Mouse (Mus musculus): ENCODE results near the gene Pithd1. TPM values are rescaled to one million over a fixed set of nuclear protein-coding genes. Genes with fewer than 3 reads are reported as not detected.

The Pithd1 gene
- total RNA-seq, 2 experiments from 2014 or later: 17.0 to 19.4 TPM

DNA sequence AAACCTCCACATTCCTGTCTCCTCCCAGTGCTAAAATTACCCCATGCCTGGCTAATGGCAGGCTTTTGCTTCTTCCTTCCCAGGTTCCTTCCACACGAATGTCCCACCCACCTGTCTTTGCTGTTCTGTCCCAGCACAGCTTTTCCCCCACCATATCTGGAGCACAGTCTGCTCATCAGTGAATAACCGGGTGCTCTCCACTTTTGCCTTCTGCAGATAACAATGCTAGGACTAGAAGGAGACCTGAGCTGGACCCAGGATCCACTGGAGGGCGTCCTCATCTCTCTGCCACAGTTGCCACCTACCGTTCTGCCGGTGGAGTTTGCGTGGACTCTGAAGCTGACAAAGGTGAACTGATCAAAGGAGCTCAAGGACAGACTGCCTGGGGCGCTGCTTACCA, 48.2 kb downstream of the Pithd1 start:
- intact Hi-C loops (cut with DNase I): no loop called here
- no peak for DNase-seq

DNA sequence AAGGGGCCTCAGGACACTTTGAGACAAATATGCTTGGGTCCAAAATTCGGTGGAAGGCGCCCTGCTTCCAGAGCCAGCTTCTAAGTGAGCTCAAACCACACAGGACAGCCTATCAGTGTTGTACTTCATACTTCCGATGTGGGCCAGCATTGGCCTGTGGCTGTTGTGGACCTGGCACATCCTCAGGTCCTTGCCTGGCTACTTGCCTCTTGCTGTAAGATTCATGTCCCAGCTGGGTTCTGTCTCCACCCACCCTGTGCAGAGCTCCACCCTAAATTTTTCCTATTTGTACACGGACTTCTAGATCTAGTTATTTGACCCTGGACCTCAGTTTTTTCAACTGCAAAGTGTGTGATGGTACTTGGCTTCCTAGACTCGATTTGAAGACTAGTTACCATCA, 51.6 kb downstream of the Pithd1 start:
- DNase-seq: peak; percentile 39 to 65
- intact Hi-C loops (cut with DNase I): no loop called here

DNA sequence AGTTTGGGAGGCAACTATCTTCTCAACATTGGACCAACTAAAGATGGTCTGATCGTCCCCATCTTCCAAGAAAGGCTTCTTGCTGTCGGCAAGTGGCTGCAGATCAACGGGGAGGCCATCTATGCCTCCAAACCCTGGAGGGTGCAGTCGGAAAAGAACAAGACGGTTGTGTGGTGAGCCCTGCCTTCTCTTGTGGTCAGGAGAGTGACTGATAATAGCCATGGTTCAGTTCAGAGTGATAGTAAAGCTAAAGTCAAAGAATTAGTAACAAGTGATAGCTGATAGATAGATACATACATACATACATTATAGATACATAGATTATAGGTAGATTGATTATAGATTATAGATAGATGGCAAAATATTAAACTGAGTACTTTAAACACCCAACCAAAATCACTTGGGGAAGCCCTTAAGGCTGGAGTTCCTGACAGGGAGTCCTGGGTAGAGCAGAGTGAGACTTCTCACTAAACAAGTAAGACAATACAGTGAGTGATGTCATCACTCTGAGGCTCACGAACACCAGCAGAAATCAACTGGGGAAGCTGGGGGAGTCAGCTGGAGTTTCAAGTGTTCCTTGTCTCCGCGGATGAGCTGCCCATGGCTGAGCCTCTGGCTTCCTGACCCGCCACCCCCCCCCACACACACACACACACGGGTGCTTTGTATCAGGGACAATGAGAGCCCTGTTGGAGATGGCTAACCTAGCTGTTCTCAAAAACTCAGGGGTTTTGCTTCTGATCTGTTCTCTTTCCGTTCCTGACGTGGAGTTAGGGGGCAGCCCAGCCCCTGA, 52.2 kb downstream of the Pithd1 start:
- intact Hi-C loops (cut with DNase I): loop anchor here (5.0 kb wide), 1 partner anchor 43 kb away; no protein-coding TSS in a partner anchor

DNA sequence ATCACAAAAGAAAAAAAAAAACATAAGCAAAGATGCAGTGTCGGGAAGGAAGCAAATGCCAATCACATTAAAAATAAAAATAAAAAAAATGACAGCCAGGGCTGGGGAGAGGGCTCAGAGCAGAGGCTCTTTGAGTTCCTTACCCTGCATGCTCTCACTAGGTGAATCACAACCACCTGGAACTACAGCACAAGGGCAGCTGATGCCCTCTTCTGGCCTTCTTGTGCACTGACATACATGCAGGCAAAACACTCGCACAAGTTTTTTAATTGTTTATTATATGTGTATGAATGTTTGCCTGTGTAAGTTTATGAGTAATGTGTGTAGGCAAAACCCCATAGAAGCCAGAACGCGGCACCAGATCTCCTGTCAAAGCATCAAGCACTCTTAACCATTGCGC, 55.2 kb downstream of the Pithd1 start:
- no peak for DNase-seq
- intact Hi-C loops (cut with DNase I): loop anchor here (5.0 kb wide), 1 partner anchor 40 kb away; no protein-coding TSS in a partner anchor

More for the DNA sequence above, 52.2 kb downstream of the Pithd1 start:
- DNase-seq: no peak

DNA sequence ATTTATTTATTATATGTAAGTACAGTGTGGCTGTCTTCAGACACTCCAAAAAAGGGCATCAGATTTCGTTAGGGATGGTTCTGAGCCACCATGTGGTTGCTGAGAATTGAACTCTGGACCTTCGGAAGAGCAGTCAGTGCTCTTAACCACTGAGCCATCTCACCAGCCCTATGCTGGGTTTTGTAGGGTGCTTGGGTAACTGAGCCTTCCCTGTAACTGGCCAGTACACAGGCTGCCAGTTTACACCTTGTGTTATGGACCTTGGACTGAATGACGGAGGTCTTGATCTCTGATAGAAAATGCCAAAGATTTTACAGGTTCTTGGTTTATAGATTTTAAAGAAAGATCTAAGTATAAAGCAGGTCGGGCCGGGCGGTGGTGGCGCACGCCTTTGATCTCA, 56.8 kb downstream of the Pithd1 start:
- intact Hi-C loops (cut with DNase I): loop anchor here (5.0 kb wide), 1 partner anchor 38 kb away; no protein-coding TSS in a partner anchor
- DNase-seq: no peak

DNA sequence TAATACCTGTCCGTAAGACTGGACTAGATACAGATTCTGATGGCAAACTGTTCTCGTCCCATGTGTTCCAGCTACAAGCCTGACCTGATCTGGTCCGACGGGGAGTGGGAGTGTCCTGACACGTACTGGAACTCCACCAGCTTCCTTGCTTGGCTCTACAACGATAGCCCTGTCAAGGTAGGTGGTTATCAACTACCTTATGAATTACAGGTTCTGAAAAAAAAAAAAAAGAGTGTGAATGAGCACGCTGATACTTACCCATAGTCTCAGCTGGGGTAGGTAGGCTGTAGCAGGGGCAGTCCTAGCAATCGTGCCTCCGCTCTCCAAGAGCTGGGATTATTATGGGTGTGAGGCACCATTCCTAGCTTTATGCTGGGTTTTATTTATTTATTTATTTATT, 57.2 kb downstream of the Pithd1 start:
- intact Hi-C loops (cut with DNase I): loop anchor here (5.0 kb wide), 1 partner anchor 38 kb away; no protein-coding TSS in a partner anchor
- no peak for DNase-seq

DNA sequence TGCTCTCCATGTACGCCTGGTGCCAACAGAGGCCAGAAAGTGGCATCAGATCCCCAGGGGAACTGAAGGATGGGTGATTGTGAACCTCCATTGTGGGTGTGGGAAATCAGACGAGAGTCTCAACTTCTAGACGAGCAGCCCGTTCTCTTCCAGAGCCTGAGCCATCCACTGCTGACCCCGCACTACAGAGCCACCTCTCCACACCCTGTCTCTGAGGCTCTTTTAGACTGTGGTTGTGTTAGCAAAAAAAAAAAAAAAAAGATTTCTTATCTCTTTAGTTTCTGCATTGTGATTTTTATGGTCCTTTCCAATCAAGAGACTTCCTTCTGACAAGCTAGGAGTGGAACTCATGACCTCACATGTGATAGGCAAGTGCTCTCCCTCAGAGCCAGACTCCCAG, 57.7 kb downstream of the Pithd1 start:
- no peak for DNase-seq
- intact Hi-C loops (cut with DNase I): no loop called here

DNA sequence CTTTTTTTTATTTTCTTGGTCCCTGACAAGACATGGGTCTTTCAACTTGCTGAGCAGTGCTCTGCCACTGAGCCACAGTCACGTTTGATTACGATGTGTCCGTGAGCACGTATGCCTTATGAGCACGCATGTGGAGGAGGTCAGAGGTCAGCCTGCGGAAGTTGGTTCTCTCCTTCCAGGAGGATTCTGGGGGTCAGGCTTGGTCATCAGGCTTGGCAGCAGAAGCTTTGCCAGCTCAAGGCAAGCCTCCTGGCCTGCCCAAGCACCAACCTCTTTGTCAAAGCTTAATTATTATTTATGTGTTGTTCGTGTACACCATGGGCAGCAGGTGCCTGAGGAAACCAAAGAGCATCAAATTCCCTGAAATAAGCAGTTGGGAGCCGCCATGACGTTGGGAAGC, 58.7 kb downstream of the Pithd1 start:
- intact Hi-C loops (cut with DNase I): no loop called here
- no peak for DNase-seq

DNA sequence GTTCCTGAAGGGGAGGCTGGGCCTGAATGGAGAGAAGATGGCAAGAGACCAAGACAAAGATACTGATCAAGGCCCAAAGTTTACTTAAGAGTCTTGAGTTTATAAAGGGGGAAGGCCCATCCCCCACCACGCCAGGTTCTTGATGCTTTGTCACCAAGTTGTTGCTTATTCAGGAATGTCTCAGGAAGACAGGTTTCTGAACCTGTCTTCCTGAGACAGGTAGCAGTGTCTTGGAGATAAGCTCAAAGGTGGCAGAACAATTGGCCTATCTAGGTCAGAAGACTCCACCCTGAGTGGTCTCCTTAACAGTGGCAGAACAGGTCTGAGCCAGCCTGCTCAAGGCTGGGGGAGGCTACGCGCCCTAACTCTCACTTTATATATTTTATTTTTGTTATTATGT, 60.2 kb downstream of the Pithd1 start:
- no peak for DNase-seq
- intact Hi-C loops (cut with DNase I): no loop called here

DNA sequence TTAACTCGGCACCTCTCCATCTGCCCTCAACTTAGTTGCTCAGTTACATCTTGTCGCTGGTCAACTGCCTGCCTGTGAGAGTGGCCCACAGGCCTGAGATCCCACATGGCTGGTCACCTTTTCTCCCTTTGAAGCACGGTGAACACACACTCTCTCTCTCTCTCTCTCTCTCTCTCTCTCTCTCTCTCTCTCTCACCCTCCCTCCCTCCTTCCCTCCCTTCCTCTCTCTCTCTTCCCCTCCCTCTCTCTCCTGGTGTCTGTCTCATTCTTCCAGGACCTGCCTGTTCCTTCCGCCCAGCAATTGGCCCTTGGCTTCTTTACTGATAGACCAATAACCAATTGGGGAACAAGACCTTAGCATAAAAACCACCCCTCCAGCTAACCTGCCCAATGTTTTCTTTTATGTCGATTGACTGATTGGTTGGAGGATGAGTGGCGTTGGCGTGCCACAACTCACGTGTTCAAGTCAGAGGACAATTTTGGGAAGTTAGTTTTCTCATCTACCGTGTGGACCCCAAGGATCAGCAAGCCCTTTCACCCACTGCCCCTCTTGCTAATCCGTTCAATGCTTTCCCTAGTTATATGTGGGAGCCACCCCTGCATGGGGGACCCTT, 60.8 kb downstream of the Pithd1 start:
- DNase-seq: no peak
- intact Hi-C loops (cut with DNase I): no loop called here

Other genes with a start within 250 kb of the Pithd1 start
- gene Myom3, start 227.5 kb downstream of the Pithd1 start, total RNA-seq (2021): 1 to 10 TPM in 1 of 2 experiments, under 1 TPM in 1; 0.61 to 1.1 TPM
- 10 to 100 TPM; 48.1 to 59.7 TPM for gene Srsf10, start 131.5 kb downstream of the Pithd1 start, total RNA-seq (2021)
- gene Pnrc2, start 113.4 kb downstream of the Pithd1 start, total RNA-seq (2021): 10 to 100 TPM; 79.0 to 84.8 TPM
- gene Cnr2, start 91.9 kb downstream of the Pithd1 start, total RNA-seq (2021): under 1 TPM; 0.76 to 0.93 TPM
- gene Fuca1, start 66.5 kb downstream of the Pithd1 start, total RNA-seq (2021): 10 to 100 TPM; 33.5 to 40.7 TPM
- gene Hmgcl, start 40.8 kb downstream of the Pithd1 start, total RNA-seq (2021): 10 to 100 TPM; 69.8 to 70.4 TPM
- gene Gale, start 23.5 kb downstream of the Pithd1 start, total RNA-seq (2021): 1 to 10 TPM; 2.1 to 3.1 TPM
- 10 to 100 TPM; 37.5 to 37.8 TPM for gene Lypla2, start 14.6 kb downstream of the Pithd1 start, total RNA-seq (2021)
- 10 to 100 TPM; 29.9 to 31.2 TPM for gene Eloa, start 34.5 kb upstream of the Pithd1 start, total RNA-seq (2021)
- 100 to 1,000 TPM; 257 to 279 TPM for gene Rpl11, start 66.2 kb upstream of the Pithd1 start, total RNA-seq (2021)
- 10 to 100 TPM; 85.4 to 93.7 TPM for gene Id3, start 156.2 kb upstream of the Pithd1 start, total RNA-seq (2021)
- 10 to 100 TPM in 1 of 2 experiments, 1 to 10 TPM in 1; 9.4 to 10.4 TPM for gene E2f2, start 185.1 kb upstream of the Pithd1 start, total RNA-seq (2021)
- gene Asap3, start 219.1 kb upstream of the Pithd1 start, total RNA-seq (2021): 10 to 100 TPM; 11.6 to 12.8 TPM

Data from heart, postnatal 14 days (tissue).